ENCODE assay signal across 27 mouse cellular contexts in genomic region chr10:119534852-119535251, GRCm38 (mm10).
"Had no signal": no experiment of that assay in that cellular context is flagged by ENCODE, and none has a peak within 500 bp of the region (broad histone marks: within the 10 kb centered on the region; RNA-seq: fewer than 3 reads in every experiment).

No protein-coding gene starts in this region.

- H3K9ac ChIP-seq: heart, embryonic 13.5 days; heart, embryonic 15.5 days; hindbrain, embryonic 12.5 days; hindbrain, embryonic 14.5 days; intestine, embryonic 15.5 days; limb, embryonic 12.5 days had no signal

- H3K4me3 ChIP-seq: gastrocnemius, adult 2 months; heart, adult 2 months; heart, embryonic 13.5 days; heart, embryonic 15.5 days; hindbrain, embryonic 10.5 days; hindbrain, embryonic 12.5 days; intestine, embryonic 15.5 days; layer of hippocampus, adult 2 months; left cerebral cortex, adult 2 months; limb, embryonic 10.5 days; limb, embryonic 12.5 days had no signal

- H3K27ac ChIP-seq: gastrocnemius, adult 2 months; heart, adult 2 months; heart, embryonic 13.5 days; heart, embryonic 15.5 days; hindbrain, embryonic 10.5 days; hindbrain, embryonic 12.5 days; hindbrain, embryonic 14.5 days; intestine, embryonic 15.5 days; layer of hippocampus, adult 2 months; left cerebral cortex, adult 2 months; limb, embryonic 10.5 days; limb, embryonic 12.5 days had no signal

- H3K4me2 ChIP-seq: heart, embryonic 11.5 days; heart, embryonic 13.5 days; heart, embryonic 15.5 days; hindbrain, embryonic 12.5 days; hindbrain, embryonic 14.5 days; intestine, embryonic 15.5 days; limb, embryonic 12.5 days; liver, embryonic 11.5 days had no signal

- ATAC-seq: hindbrain, embryonic 16.5 days; inflammation-experienced regulatory T-cells, adult 6 months; intestine, embryonic 15.5 days; intestine, postnatal 0 days had no signal

- H3K9me3 ChIP-seq: heart, embryonic 13.5 days; heart, embryonic 15.5 days; hindbrain, embryonic 10.5 days; hindbrain, embryonic 12.5 days; intestine, embryonic 15.5 days; limb, embryonic 10.5 days; limb, embryonic 12.5 days had no signal

- H3K27me3 ChIP-seq: heart, embryonic 13.5 days; heart, embryonic 15.5 days; hindbrain, embryonic 12.5 days; intestine, embryonic 15.5 days; limb, embryonic 12.5 days had no signal

- H3K4me1 ChIP-seq: heart, embryonic 15.5 days; hindbrain, embryonic 10.5 days; hindbrain, embryonic 12.5 days; intestine, embryonic 15.5 days; limb, embryonic 10.5 days; limb, embryonic 12.5 days had no signal

- H3K36me3 ChIP-seq: heart, embryonic 13.5 days; heart, embryonic 15.5 days; hindbrain, embryonic 10.5 days; hindbrain, embryonic 12.5 days; intestine, embryonic 15.5 days; limb, embryonic 10.5 days; limb, embryonic 12.5 days had no signal

- DNase-seq: gastrocnemius, adult 2 months; gastrocnemius, postnatal 10 days; gastrocnemius, postnatal 25 days; heart, adult 2 months; heart, postnatal 14 days; heart, postnatal 4 days; kidney, adult 18-20 months; kidney, adult 8-10 months; kidney, postnatal 10 days; kidney, postnatal 25 days; kidney, postnatal 4 days; liver had no signal
